Mouse (Mus musculus) cortical plate, adult 2 months (tissue): ENCODE measurements at regions not wholly inside any gene's neighbourhood (a gene's known extent, or its start where the extent isn't known, plus 50 kb on each side); places are given as distances from the start of the nearest gene placed in this dataset.

Experiments used
- CTCF ChIP-seq: fragments of 200-500 bp; IDR thresholded peaks from 2 replicates; pipeline ENCODE4 v1.5.1; 2011; ENCODE audit warnings: mild to moderate bottlenecking, control low read depth, low read length; ENCODE audit not compliant: insufficient read depth; ENCODE audit errors: extremely low read depth
- POLR2A ChIP-seq: fragments of 200-500 bp; IDR thresholded peaks from 2 replicates; pipeline ENCODE4 v1.6.1; 2011; ENCODE audit warnings: mild to moderate bottlenecking, low read length, control low read depth; ENCODE audit not compliant: insufficient read depth; ENCODE audit errors: extremely low read depth

DNA sequence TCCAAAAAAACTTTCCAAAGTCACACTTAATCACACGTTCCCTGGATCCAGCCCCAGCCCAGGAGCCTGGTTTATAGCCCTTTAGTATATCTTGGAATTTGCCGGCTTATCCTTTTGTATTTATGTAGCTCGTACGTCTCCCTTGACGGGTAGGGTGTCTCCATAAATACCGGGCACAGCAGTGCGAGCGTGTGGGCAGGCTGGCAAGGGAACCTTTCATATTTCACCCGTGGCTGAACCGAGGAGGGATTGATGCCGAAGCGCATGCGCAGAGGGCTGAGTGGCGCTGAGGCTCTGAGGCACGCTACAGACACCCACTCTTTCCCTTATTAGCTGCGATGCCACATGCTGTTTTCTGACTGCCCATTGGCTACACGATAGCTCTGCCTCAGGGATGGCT lies 301.9 kb upstream of the Kcnab2 start:
- no peak for TF ChIP-seq CTCF
- TF ChIP-seq POLR2A: no peak
